Mouse (Mus musculus): Measurements from ENCODE around the gene Cdk8. TPM values are rescaled to one million over a fixed set of nuclear protein-coding genes. Genes with fewer than 3 reads are reported as not detected.
"Not testable (repeated sequence)": the region's sequence is repeated elsewhere in the genome, so short reads cannot be mapped to it uniquely, and the experiment has no call there.

The Cdk8 gene
- 107 and 135 TPM in 2 replicates for total RNA-seq (2021)
- long read RNA-seq, transcript Cdk8-201 (13 exons, 2,973 nt): major isoform, 10 of 37 reads
- long read RNA-seq, partial matches to known transcripts: 4 of 37 reads
- long read RNA-seq, other reads (novel, unspliced or antisense): 22 of 37 reads

GRCm38 (mm10) chr5:146230864-146231654 lies at the start of gene Cdk8:
Gene Cdk8 (plus strand): TSS chr5:146231230.
- peak; percentile 90 for DNase-seq

GRCm38 (mm10) chr5:146185204-146185603 lies 45.8 kb upstream of the Cdk8 start, which contains the start of gene 1700001J03Rik:
Gene 1700001J03Rik (minus strand): TSS chr5:146185304.
- not testable (repeated sequence) for DNase-seq

DNA sequence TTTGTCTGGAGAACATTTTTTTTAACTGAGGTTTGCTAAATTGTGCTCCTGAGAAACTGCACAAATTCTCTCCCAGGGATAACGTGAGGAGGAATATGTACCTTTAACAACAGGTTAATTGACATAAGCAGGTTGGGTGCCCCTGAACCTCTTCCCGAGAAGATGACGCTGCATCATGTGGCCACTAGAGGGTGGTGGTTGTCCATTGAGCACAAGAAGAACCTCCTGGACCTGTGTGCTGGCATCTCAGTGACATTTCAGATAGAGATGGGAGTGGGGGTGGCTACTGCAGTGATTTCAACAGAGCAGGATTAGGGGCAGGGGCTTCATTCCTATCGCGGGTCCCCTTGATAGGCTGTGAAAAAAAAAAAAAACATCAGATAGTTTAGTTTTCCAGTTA lies 43.6 kb upstream of the Cdk8 start:
- peak; percentile 65 for DNase-seq

GRCm38 (mm10) chr5:146188144-146188543 lies 42.9 kb upstream of the Cdk8 start:
- no peak for DNase-seq

- DNase-seq: no peak
Observed at GRCm38 (mm10) chr5:146188712-146189111, 42.3 kb upstream of the Cdk8 start.

GRCm38 (mm10) chr5:146190093-146190492 lies 40.9 kb upstream of the Cdk8 start:
- no peak for DNase-seq

DNA sequence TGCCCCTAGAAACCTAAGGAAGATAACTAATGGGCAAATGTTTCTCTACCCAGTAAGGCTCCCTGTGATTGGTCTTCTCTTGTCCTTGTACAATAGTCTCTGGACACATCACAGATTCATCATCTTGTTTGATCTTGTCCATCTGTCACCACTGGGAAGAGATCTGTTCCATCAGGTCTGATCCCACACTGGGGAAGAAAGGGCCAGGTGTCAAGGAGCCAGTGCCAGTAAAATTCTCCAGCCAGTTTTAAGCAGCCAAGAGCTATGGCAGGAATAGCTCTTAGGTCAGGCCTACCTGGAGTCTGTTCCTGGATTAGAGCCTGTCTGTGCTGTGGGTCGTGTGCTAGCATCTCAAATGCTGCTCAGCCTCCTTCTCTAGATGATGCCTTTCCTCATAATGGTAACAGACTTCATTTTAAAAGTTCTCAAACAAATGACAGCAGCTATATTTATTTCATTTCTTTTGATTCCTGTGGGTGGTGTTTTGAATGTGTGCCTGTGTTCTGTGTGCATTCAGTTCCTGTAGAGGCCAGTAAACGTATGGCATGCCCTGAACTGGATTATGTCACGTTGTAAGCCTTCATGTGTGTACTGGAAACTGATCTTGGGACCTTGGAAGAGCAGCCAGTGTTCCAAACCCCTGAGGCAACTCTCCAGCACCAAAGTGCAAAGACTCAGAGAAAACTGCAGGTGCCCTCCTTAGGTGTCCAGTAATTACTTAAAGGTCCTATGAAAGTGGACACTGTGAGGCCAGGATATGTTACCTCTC lies 40.3 kb upstream of the Cdk8 start:
- no peak for DNase-seq

GRCm38 (mm10) chr5:146193360-146193759 lies 37.7 kb upstream of the Cdk8 start:
- DNase-seq: no peak

DNA sequence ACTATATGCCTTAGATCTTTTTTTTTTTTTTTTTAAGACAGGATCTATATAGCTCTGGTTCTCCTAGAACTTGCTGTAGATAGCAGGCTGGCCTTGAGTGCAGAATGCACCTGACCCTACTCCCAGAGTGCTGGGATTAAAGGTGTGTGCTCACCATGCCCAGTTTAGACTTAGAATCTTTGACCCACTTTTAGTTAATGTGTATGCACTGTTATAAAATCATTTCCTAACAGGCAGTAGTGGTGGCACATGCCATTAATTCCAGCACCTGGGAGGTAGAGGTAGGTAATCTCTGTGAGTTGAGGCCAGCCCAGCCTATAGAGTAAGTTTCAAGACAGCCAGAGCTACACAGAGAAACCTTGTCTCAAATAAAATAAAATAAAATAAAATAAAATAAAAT lies 32.0 kb upstream of the Cdk8 start:
- no peak for DNase-seq

DNA sequence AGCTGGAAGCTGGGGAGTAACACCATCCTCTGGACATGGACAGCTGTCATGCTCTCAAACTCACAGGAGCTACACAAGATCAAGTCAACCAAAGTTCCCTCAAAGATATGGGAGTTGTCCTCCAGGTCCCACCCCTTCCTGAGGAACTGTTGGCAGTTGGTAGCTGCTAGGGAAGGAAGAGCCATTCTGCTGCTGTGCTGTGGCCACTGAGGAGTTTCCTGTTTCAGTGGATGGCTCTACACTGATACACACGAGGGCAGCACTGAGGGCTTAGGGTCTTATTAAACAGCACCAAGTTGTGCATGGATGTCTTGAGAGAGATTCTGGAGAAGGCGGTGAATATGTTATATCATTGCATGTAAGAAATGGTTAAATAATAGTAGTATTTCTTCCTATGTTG lies 31.5 kb upstream of the Cdk8 start:
- DNase-seq: no peak

GRCm38 (mm10) chr5:146200580-146200979 lies 30.4 kb upstream of the Cdk8 start:
- no peak for DNase-seq

- DNase-seq: no peak
Observed at GRCm38 (mm10) chr5:146203921-146204320, 27.1 kb upstream of the Cdk8 start.

DNA sequence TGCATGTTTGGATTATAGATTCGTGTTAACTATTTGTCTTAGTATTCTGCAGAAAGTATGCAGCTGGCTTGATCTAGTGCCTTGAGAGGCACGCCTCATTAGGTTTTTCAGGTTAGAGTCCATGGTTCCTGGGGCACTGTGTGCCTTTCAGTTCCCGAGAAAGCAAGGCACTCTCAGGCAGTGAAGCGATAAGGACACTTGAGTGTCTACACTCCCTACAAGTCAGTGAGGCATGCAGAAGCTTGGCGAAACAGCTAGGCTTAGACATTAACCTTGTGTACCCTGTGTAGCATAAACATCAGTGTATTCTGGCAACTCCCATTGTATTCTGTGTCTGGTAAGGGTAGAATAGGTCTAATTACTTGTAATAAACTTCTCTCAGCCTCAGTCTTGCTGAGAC lies 25.5 kb upstream of the Cdk8 start:
- DNase-seq: no peak

DNA sequence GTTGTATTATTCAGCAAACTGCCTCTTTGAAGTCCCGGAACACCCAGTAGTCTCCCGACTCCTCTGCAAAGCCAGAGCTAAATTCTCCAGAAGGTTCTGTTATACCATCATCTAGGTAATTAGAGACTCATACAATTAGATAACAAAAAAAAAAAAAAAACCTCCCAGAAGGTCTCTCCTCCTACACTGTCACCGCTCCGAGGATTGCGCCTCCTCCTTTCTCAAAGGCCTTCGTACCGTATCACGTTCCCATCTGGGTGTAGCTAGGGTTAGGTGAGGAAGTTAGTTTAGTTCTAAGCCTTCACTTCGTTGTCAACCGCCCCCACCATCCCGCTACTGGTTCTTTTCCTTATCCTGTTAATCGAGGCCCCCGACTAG lies 10.5 kb upstream of the Cdk8 start:
- no peak for DNase-seq

DNA sequence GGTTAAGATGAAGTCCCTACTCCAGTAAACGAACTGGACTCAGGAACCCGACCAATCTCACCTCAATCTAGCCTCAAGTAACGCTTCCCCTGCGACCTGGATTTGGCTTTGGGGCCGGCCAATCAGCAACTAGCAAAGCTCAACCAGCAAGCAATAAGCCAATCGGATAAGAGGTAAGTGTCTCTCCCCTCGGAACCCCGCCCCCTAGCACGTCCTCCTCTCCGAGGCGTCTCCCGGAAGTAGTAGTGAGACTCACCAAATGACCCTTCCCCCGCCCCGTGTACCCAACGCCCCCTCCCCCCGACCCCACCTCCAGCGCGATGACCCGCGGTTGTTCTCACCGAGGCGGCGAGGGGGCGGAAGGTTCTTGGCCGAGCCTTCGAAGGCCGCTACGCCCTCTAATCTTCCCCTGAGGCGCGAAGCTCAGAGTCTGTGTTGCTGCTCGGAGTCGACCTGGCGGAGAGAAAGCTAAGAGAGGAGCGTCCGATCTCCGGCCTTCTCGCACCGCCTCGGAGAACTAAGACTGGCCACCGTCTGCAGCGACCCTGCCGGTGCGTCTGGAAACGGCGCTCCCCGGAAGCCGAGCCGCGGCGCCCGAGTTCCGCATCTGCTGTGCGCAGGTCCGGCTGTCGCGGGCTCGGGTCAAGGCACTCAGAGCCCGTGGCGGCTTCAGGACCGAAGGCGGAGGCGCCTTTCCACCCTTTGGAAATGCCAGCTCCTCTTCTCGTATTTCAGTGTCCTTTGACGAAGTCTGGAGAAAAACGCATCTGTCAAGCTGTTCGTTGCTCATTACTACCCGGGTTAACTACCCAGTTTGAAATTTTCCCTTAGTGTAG lies 9.9 kb upstream of the Cdk8 start, which contains the start of gene Rnf6:
TSS of gene Rnf6 (minus strand) at position 677 of the 836 bp plus-strand sequence.
- peak; percentile 92 for DNase-seq

DNA sequence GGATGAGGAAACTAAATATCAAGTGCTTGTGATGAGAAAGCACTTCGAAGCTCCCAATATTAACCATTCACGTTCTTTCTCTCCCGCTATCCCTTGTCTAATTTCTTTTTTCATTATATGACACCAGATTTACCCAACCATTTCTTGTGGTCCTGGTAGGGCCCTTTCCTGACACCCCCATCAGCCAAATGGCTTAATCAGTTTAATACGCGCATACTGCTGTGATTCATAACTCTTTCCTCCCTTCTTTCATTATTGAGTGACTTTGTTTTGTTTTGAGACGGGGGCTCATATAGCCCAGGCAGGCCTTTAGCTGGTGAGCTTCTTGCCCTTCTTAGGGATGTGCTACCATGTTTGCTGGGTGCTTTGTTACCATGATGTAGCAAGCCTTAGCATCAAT lies 9.3 kb upstream of the Cdk8 start:
- no peak for DNase-seq

DNA sequence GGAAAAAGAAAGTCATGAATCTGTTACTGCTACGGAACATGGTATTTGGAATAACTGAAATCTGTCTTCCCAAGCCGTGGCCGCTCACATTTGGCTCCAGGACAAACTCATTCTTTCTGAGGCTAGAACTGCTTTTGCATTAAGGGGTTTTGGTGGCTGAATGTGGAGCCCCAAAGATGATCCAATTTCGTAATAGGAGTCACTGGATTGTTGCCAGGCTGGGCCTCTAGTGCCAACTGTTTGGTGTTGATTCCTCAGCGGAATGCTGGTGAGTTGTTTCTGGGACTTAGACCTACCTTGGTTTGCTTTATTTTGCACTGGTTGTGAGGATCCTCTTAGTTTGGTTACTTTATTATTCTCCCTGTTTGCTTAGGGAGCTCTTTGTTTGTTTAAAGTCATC lies 7.2 kb upstream of the Cdk8 start:
- peak; percentile 52 for DNase-seq

DNA sequence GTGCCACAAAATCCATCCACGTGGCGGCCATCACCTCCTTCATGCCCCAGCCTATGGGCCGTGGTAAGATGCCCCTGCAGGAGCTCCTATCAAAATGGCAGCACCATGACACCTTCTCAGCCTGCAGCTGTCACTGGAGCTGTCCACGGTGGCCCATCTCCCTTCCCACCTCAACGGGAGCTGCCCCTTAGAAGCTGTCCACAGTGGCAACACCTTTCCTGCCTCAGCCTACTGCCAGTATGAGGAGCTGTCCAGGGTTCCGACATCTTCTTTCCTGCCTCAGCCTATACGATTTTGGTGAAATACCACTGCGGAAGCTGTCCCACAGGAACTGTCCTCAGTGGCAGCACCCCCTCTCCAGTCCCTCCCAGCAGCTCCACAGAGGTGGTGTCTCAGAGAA lies 3.5 kb upstream of the Cdk8 start:
- no peak for DNase-seq

DNA sequence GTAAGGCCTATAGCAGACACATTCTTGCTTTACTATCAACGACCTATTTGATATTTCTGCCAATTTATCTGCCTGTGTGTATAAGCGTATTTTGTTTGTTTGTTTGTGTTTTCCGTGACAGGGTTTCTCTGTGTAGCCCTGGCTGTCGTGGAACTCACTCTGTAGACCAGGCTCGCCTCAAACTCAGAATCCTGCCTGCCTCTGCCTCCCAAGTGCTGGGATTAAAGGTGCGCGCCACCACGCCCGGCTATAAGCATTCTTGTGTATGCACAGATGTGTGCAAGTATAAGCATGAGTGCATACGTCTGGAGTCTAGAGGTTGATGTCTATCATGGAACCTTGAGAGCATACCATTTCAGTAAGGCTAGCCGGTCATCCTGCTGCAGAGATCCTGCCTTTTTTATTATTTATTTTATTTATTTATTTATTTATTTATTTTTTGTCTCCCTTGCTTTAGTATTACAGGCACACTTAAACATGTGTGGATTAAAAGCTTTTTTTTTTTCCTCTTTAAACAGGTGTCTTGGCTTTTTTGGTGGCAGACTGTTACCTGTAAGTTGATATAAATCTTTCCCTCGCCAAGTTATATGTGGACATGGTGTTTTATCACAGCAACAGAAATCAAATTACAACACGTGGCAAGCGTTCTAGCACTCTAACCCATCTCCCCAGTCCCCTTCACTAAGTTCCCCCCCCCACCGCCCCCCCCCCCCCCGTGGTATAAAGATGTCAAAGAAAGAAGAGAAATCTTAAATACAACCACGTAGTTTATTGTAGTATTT lies 970 bp upstream of the Cdk8 start:
- DNase-seq: no peak

GRCm38 (mm10) chr5:146231655-146231996 lies 596 bp downstream of the Cdk8 start:
- peak; percentile 45 for DNase-seq

- no peak for DNase-seq
Observed at GRCm38 (mm10) chr5:146232056-146232675, 1.1 kb downstream of the Cdk8 start.
